Mouse (Mus musculus): ENCODE measurements around the gene Nek6.

DNA sequence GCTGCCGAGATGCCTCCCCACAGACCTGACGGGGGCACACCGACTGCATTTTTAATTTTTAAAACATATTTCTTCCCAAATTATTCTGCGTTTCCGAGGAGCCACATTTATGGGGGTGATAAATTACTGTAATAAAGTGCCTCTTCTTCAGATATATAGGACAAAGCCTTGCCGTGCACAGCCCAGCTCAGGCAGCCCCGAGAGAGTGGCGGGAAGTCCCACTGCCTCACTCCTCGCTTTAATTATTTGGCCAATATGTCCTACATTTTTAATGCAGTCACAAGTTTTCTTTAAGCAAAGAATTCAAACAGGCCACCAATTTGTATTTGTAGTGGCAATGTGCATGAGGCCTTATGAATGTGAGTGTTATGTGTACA is 34.0 kb upstream of the Nek6 start:
- no peak for TF ChIP-seq CTCF (conservative IDR thresholded peaks at IDR 0.05; ENCODE audit: low read length)
- TF ChIP-seq NANOG (IDR thresholded peaks at IDR 0.05; ENCODE audit: borderline replicate concordance, low read length), result no peak
- TF ChIP-seq POU5F1 (IDR thresholded peaks at IDR 0.05; ENCODE audit: borderline replicate concordance, low read length), result no peak
